Mouse (Mus musculus) thymus, postnatal 0 days (tissue): ENCODE measurements at regions not wholly inside any gene's neighbourhood (a gene's known extent, or its start where the extent isn't known, plus 50 kb on each side); places are given as distances from the start of the nearest gene placed in this dataset.

ENCODE experiments used
- DNase-seq: peaks from one replicate; pipeline ENCODE4 v3.0.0-alpha.2; 2015; ENCODE audit warnings: low spot score

- DNase-seq = no peak
Measured at GRCm38 (mm10) chr5:128482617-128483440, 50.0 kb upstream of the Tmem132d start.
